Mouse (Mus musculus) hindlimb bud, embryonic 11.5 days (tissue): Measurements from ENCODE around the gene Mapk10.
"Not testable (repeated sequence)": the region's sequence is repeated elsewhere in the genome, so short reads cannot be mapped to it uniquely, and the experiment has no call there.

ENCODE experiments used
- DNase-seq: peaks from one replicate; pipeline ENCODE4 v3.0.0-alpha.2; 2012; ENCODE audit warnings: low read depth, low spot score; ENCODE audit errors: extremely low spot score

Mapk10 gene

GRCm38 (mm10) chr5:102977138-102977537 is 234.0 kb downstream of the Mapk10 start:
- no peak for DNase-seq

DNA sequence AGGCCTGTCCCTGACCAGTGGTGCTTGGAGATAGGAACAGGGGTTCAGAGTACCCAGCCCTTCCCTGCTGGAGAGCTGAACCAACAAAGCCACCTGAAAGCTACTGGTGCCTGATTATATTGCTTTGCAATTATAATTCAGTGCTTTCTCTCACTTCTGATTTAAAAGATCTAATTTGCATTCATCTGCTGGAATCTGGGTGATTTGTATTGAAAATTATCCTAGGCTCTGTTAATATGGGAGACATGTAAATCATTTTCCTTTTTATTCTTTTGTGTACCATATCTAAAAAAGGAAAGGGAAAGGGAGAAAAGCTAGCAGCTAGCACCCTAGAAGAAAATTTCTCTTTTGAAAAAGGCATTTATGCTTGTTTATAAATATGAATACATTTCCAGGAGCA is 234.6 kb downstream of the Mapk10 start:
- DNase-seq = no peak

GRCm38 (mm10) chr5:102974400-102974799 is 236.7 kb downstream of the Mapk10 start:
- no peak for DNase-seq

- DNase-seq = no peak
Observed at GRCm38 (mm10) chr5:102964396-102964795, 246.7 kb downstream of the Mapk10 start.

- no peak for DNase-seq
Observed at GRCm38 (mm10) chr5:102953414-102953813, 257.7 kb downstream of the Mapk10 start.

DNA sequence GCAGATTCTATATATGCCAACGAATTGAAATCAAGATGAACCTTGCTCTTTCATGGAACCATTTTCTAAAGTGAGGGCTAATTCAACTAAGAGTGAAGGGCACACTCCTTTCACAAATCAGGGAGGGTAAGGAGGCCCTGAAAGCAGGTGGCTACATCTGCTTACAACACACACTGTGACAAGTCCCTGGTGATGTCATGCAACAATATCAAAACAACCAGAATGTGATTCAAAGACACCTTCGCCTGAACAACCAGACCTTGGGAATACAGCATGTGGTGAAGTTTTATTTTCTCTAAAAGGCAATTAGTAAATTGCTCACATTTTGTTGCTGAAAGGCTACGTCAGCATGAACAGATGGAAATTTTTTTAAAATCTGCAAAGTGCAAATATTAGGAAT is 258.2 kb downstream of the Mapk10 start:
- no peak for DNase-seq

DNA sequence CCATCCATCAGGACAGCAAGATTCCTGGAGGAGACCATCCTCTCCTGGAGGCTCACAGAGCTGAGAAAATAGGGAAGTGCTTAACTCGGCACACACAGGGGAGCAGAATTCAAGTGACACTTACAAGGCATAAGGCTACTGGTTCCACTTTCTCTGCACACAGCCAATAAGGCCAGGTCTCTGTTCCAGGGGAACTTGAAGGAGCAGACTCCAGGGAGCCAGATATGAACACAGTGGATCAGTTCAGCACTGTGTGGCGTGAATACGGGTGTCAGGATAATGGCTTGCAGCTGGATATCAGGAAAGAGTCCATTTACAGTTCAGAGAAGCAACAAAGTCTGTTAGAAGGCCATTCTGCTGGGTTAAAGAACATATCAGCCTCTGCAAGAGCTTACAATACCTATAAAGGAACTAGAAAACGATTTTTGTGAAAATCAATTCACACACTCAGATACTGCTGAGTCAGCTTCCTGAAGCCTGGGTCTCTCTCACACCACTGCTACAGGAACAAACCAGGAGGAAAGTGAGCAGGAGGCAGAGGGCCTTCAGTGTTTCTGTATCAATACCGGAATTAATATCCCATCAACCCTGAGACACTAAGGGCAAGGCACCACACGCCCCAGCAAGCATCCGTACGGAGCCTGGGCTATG is 263.9 kb downstream of the Mapk10 start:
- no peak for DNase-seq

DNA sequence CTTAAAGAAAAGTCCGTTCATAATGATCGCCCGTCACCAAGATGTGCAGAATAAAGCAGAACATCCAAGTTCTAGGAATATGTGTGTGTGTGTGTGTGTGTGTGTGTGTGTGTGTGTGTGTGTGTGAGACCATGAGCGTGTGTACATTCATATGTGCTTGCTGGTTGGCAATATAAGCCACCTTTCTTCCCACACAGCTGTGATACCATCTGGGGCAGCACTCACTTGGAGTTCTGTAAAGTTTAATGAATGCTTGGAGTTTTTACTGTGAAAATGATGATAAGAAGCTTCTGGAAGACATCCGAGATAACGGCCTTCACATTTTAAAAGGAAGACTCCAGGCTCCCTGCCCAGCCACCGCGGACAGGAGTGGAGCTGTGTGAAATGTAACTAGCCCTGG is 264.5 kb downstream of the Mapk10 start:
- DNase-seq = no peak

GRCm38 (mm10) chr5:102943864-102944630 is 267.1 kb downstream of the Mapk10 start:
- DNase-seq = not testable (repeated sequence)

DNA sequence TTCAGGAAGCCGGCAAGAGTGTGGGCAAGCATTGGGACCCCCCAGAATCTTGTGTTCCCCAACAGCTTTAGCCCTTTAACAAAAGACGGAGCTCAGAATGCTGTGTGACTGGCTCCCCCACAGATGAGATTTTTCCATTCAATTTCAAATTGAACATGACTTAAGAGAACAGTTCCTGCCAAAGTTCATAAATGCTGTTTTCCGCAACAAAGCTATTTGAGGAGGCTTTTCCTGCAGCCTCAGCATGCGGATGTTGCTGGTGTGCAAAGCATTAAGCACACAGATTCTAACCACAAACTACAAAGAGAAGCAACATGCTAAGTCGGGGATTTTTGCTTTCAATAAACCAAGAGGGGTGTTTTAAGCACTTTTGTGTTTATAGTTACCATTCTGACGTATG is 281.0 kb downstream of the Mapk10 start:
- no peak for DNase-seq

GRCm38 (mm10) chr5:102926786-102927185 is 284.3 kb downstream of the Mapk10 start:
- no peak for DNase-seq

DNA sequence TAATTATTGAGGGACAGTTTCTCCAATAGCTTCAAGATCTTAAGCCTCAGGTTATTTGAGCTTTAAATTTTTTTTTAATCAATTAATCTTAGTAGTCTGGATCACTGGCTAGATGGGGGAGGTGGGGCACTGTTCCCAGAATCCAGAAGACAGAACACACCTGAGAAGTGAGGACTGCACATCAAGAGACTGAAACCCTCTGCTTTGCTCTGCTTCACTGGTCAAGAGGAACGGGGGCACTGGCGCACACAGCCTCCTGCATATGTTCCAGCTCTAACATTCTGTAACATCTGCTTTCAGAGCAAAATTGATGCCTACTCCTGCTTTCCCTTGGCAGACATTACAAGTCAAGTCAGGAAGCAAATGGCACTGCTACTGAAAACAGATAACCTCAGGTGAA is 290.9 kb downstream of the Mapk10 start:
- no peak for DNase-seq

GRCm38 (mm10) chr5:102905441-102906211 is 305.5 kb downstream of the Mapk10 start:
- DNase-seq = no peak

DNA sequence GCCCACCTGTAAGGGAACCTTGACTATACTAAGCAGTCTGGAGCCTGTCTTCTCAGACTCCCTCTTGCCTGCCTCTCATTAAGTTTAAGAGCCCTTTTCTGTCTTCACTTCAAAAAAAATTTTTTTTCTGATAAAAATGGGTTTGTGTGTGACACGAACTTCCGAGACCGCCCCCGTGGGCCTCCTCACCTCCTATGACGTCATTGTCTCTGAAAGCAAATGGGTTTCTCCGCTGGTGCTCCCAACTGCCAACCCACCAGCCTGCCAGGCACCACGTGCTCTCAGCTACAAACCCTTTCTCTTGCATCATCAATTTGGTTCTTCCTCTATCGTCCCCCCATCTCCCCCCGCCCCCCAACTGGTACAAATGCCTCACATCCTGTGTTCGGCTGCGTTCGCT is 307.1 kb downstream of the Mapk10 start:
- no peak for DNase-seq

GRCm38 (mm10) chr5:102903487-102903886 is 307.6 kb downstream of the Mapk10 start:
- no peak for DNase-seq

GRCm38 (mm10) chr5:102901176-102901575 is 310.0 kb downstream of the Mapk10 start:
- DNase-seq = no peak

DNA sequence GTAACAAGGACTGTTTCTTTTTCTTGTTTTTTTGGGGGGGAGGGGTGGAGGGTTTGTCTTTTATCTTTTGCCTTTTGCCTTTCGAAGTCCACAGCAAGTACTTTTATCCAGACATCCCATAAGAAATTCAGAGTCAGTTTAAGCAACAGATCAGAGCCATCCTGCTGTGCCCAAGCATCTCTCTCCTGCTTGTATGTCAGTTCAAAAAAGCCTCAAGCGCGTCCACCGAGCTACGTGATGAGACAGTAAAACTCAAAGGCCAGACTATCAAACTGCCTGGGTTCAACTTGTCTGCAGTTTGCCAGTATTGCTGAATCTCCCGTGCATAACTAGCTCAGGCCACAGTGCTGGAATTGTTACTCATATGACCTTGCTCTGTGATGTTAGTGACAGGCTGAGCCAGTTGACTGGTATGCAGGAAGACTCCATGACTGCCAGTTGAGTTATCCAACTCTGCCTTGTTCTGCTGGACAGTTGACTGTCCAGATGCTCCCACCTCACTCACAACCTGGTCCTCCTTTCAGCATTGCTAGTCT is 311.4 kb downstream of the Mapk10 start:
- DNase-seq = no peak

DNA sequence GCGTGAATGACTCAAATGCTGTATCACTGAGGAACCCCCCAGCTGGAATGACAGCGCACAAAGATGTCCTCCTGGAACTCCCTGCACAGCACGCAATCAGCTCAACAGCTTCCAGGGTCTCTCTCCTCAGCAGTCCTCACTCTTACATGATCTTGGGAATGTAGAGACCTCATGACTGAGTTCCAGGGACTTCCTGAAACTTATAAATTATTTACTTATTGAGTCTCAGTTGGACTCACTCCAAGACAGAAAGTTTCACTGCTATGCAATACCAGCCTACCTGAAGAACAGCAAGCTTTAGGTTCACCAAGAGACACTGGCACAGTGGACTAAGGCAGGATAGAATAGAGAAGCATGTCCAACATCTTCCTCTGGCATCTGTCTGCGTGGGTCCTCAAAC is 312.8 kb downstream of the Mapk10 start:
- DNase-seq = no peak

DNA sequence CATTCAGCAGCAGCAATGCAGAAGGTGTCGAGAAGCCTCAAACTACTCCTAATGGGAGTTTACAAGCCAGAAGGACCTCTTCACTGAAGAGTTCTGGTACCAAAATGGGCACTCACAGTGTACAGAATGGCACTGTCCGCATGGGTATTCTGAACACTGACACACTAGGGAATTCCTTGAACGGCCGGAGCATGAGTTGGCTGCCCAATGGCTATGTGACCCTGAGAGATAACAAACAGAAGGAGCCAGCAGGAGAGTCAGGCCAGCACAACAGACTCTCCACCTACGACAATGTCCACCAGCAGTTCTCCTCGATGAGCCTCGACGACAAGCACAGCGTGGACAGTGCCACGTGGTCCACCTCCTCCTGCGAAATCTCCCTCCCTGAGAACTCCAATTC is 318.9 kb downstream of the Mapk10 start:
- no peak for DNase-seq

- DNase-seq = no peak
Observed at GRCm38 (mm10) chr5:102889163-102889488, 322.0 kb downstream of the Mapk10 start.

- no peak for DNase-seq
Observed at GRCm38 (mm10) chr5:102888482-102889162, 322.5 kb downstream of the Mapk10 start.
